Mouse (Mus musculus) brain, embryonic 14.5 days (tissue): ENCODE results near the gene Tank.

Experiments used
- CTCF ChIP-seq: fragments of 200-500 bp; IDR thresholded peaks from 2 replicates; pipeline ENCODE4 v1.5.1; 2012; ENCODE audit warnings: inconsistent platforms, mild to moderate bottlenecking, moderate library complexity, borderline replicate concordance; ENCODE audit not compliant: insufficient read depth, insufficient read length; ENCODE audit errors: extremely low read depth
- POLR2A ChIP-seq: fragments of 200-500 bp; IDR thresholded peaks from 2 replicates; pipeline ENCODE4 v1.6.1; 2012; ENCODE audit warnings: mild to moderate bottlenecking, inconsistent platforms, borderline replicate concordance; ENCODE audit not compliant: poor library complexity, insufficient read depth, insufficient read length, severe bottlenecking; ENCODE audit errors: extremely low read depth

GRCm38 (mm10) chr2:61571343-61571955 lies 6.9 kb upstream of the Tank start:
- TF ChIP-seq CTCF, result no peak
- TF ChIP-seq POLR2A, result no peak
